Mouse (Mus musculus): ENCODE measurements around the gene Prph.

Gene Prph

DNA sequence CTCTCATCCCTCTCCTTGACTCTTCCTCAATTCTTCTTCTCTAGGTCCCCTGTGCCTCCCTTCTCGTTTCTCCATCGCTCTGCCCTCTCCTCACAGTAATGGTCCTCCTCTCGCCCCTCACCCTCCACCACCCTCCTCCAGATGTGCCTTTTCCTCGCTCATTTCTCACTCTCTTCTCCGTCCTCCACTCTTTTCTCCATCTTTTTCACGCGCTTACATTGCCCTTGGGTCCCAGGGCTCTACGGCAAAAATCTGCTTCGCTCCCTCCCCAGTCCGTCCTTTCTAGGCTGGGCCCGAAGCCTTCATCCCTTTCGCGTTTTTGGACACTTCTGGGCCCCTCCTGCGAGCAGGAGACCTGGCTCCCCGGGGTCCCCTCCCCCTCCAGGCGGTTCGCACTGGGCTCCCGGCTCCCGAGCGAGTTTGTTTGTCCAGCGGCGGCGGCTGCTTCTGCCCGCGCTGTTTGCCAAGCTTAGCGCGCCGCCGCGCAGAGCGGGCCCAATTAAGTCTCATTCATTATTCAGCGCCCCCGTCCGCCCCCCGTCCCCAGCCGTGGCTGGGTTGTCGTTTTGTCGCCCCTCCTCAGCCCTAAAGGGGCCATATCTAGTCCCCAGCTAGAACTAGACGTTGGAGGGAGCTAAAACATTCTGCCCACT, 43.0 kb downstream of the Prph start:
- DNase-seq (ENCODE audit: low read depth, low spot score): no peak

DNA sequence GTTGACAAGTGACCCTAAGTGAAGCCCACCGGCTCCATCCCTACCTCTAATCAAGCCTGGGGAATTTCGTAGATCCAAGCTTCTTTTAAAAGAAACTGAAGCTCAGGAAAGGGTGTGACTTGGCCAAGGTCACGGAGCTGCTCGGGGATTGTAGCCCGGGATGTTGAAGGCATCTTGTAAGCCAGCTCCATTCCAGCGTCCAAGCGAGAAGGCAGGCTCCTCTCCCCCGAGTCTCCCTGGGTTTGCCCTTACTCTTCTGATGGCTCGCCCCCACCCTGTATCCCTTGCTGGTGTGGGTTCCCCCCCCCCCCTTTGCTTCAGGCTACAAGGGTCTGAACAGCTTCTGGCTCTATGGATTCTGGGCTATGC, 43.5 kb downstream of the Prph start:
- no peak for DNase-seq (ENCODE audit: low read depth, low spot score)

DNA sequence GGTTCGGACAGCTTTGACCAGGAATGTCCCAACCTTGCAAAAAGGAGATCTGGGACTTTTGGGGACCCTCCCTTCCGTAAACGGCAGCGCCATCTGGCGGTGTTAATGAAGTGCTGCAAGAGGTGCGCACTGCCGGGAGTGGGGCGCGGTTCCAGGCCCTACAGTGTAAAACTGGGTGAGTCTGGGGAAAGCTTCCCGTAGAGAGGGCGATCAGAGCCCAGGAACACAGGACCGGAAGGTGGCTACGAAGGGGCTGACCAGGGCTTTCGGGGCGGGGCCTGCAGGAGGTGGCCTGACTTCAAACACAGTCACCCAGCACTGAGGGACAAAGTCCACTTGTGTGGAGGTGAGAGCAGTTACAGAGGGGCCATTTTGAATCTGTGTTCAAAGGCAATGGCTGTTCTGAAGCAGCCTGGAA, 44.2 kb downstream of the Prph start:
- no peak for DNase-seq (ENCODE audit: low read depth, low spot score)

DNA sequence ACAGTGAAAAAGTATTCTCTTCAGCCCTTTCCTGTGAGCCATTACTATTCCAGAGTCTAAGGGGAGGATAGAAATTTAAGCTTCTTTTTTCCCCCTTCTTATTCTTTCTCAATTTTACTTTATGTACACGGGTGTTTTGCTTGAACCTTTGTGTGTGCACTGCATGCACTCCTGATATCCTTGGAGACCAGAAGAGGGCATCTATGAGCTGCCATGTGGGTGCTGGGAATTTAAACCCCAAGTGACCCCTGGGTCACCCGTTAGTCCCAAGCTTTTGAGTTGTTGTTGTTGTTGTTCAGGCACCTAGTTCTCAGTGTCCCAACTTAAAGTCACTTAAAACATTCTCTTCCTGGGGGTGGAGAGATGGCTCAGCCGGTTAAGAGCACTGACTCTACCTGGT, 45.0 kb downstream of the Prph start:
- no peak for DNase-seq (ENCODE audit: low read depth, low spot score)

DNA sequence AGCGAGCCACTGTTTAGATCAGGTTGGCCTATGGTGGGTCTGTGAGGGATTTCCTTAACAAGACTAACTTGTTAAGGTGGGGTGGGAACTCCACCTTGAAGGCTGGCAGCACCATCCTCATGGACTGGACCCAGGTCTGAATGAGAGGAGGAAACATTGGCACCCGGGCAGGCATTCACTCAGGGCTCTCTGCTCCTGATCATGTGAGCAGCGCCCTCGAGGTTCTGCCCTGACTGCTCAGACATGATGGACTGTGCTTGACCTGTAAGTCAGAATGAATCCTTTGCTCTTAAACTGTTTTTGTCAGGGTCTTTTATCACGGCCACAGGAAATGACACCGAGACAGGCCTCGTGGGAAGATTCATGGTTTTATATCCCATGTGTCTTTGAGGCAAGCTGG, 50.3 kb downstream of the Prph start:
- no peak for DNase-seq (ENCODE audit: low read depth, low spot score)

DNA sequence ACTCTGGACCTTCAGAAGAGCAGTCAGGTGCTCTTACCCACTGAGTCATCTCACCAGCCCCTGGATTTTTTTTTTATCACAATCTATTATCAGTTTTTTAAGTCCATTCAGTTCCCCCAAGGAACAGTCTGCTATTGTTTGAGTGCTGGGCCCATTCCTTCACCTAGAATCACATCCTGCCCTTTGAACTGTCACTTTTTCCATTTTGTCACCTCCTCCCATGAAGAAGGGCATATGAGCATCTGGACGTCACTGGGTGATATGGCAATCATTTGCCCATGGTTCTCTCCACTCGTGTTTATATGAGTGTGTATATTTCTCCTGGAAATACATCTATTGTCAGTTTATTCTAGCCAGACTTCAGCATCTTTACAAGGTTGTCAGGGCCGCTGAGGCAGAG, 52.9 kb downstream of the Prph start:
- no peak for DNase-seq (ENCODE audit: low read depth, low spot score)

All from WW6 (cell line).